Mouse (Mus musculus) megakaryocyte, embryonic 14.5 days (primary cell): ENCODE measurements around the gene Grem2. TPM values are rescaled to one million over a fixed set of nuclear protein-coding genes. Genes with fewer than 3 reads are reported as not detected.
A peak's percentile ranks its signal among the peaks of the same experiment; 100 is the strongest.

ENCODE experiments used
- H3K27me3 ChIP-seq: replicated peaks from 2 replicates; pipeline ENCODE3; 2012; ENCODE audit warnings: inconsistent platforms
- H3K36me3 ChIP-seq: replicated peaks from 2 replicates; pipeline ENCODE3; 2012; ENCODE audit warnings: low read length, inconsistent platforms, mixed read lengths
- H3K4me1 ChIP-seq: 2 replicates; pipeline ENCODE4 v1.6.1; 2012; ENCODE audit warnings: inconsistent platforms
- H3K4me3 ChIP-seq: replicated peaks from 2 replicates; pipeline ENCODE3; 2012; ENCODE audit warnings: moderate library complexity, mild to moderate bottlenecking, inconsistent platforms
- H3K9me3 ChIP-seq: 2 replicates; pipeline ENCODE4 v1.6.1; 2012; ENCODE audit warnings: inconsistent platforms
- FLI1 ChIP-seq: IDR thresholded peaks from 2 replicates; pipeline ENCODE4 v1.6.1; 2012; ENCODE audit warnings: low read length, inconsistent platforms, mixed read lengths
- GATA1 ChIP-seq: IDR thresholded peaks from 3 replicates; pipeline ENCODE4 v1.6.1; 2012; ENCODE audit warnings: mixed read lengths, low read length, inconsistent platforms, borderline replicate concordance
- polyA plus RNA-seq: library from polyadenylated mRNA; stranded (reverse); fragments of >175 nt; gene quantifications from 2 replicates; pipeline ENCODE4 v1.2.3, GENCODE M21; 2012; ENCODE audit warnings: low replicate concordance; ENCODE audit not compliant: insufficient read depth

Gene Grem2
- not detected in 2 replicates for polyA plus RNA-seq

DNA sequence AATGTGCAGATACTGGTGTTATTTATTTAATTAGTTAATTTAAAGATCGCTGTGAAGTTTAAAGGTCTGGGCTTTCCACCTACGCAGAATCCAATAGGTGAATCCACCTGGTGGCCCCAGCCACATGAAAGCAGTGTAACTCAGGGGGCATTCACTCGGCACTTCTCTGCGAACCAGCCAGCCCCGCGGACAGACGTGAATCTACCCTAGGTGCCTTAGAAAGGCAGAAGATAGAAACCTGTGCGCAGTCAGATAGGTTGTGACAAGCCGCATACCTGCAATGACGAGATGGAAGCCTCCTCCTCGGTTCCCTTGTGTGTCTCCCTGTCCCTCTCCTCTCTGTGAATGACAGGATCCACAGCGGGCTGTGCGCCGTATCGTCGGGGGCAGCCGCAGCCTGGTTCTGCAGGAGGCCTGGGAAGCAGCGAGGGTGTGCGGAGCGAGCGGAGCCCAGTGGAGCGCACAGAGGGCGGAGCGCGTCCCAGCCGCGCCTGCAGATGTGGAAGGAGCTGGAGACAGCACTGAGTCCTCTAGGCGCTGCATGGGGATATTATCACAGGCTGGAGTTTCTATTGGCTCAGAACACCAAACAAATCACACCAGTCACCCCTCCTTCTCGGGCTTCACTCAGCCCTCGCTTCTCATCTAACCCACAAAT is at the start of gene Grem2:
Gene Grem2 (minus strand): TSS at position 522 of the 658 bp plus-strand sequence.
- Histone ChIP-seq H3K36me3 (no peaks in the 10 kb centered on the region), H3K4me3 (peak within 1 kb of the TSS; percentile 42), H3K27me3 (peaks cover 5% of the 10 kb centered on the region), H3K9me3 (peaks cover 3% of the 10 kb centered on the region; the same call in 1 of the 2 replicates), H3K4me1 (peaks cover 4% of the 10 kb centered on the region; the same call in 1 of the 2 replicates)
- TF ChIP-seq FLI1, result no peak

DNA sequence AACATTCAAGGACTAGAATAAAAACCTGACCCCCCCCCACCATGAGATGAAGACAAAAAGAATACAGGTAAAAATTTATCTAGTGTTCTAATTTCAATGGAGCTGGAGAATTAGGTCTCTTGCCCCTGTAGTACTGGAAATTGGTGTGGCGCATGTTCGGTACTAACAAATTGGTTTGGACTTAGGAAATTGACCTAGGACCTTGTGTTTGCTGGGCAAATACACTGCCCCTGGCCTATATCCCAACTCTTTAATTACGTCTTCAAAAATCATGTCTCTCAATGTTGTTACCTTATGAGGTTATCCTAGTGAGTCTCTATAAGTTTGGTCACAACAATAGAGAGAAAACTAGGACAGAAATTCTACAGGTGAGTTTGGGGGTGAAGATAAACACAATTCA is 38.2 kb upstream of the Grem2 start:
- TF ChIP-seq GATA1 (no peak), FLI1 (no peak)
- Histone ChIP-seq H3K27me3 (no peaks in the 10 kb centered on the region), H3K4me3 (no peak overlapping the region), H3K9me3 (peaks cover 6% of the 10 kb centered on the region; the same call in 1 of the 2 replicates), H3K36me3 (no peaks in the 10 kb centered on the region), H3K4me1 (no peaks in the 10 kb centered on the region)

DNA sequence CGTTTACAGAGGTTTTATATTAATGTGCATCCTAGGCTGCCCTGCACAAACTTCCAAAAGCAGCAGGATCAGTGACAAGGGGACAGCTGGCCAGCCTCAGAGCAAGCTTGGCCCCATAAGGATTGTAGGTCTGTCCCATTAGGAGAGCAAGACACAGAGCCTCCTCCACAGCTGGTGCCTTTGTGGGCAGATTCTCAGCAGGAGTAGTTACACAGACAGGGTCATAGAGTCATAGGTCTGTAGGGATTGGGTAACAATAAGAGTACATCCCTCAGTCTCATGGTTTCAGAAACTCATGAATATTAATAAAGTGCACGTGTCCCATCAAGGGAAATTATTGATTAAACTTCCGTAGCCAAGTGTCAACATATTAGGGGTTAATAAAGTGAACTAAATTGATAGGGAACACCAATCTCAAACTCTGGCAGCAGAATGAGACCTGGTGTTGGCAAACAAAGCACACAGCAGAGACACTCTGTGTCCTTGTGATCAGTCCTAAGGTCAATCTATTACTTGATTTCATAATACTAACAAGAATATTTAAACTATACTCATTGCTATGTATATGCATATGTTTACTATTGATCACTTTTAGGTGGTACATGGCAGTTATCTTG is 9.5 kb upstream of the Grem2 start:
- Histone ChIP-seq H3K36me3 (no peaks in the 10 kb centered on the region), H3K4me1 (no peaks in the 10 kb centered on the region), H3K9me3 (0 out of 2 replicates have a peak, but pooled peaks cover 6% of the 10 kb centered on the region), H3K4me3 (no peak overlapping the region), H3K27me3 (no peaks in the 10 kb centered on the region)
- TF ChIP-seq FLI1, result no peak
- TF ChIP-seq GATA1, result no peak

DNA sequence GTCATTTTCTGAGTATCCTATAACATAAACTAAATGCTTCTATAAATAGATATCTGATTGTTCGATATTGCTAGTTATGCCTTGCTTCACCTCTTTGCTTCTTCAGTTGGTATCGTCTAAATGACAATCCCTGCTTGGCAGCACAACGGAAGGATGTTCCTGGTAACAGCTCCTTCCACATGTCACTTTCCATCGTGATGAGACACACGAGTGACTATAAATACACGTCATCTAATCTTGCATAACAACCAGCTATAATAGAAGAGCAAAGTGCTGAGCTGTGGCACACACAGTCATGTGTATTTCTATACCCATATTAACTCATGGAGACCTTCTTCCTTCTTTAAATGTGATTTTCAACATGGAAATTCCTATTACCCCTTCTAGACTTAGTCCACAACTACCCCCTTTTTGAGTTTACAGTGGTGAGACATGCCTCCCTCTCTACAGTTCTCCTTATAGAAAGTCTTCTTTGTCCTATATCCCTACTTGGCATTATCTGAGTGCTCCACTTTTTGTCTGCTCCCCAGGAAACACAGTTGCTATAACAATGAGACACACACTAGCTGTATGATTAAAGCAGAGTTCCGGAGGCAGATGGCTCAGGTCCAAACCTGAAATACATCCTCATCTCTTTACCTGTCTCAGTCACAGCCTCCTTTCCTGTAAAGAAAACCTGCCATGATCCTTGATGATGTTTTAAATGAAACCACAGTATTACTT is 8.0 kb upstream of the Grem2 start:
- H3K9me3 ChIP-seq, result 0 out of 2 replicates have a peak, but pooled peaks cover 6% of the 10 kb centered on the region
- TF ChIP-seq GATA1 (no peak), FLI1 (no peak)
- H3K27me3 ChIP-seq, result no peaks in the 10 kb centered on the region
- H3K4me3 ChIP-seq, result no peak overlapping the region
- H3K36me3 ChIP-seq, result no peaks in the 10 kb centered on the region
- no peaks in the 10 kb centered on the region for H3K4me1 ChIP-seq

DNA sequence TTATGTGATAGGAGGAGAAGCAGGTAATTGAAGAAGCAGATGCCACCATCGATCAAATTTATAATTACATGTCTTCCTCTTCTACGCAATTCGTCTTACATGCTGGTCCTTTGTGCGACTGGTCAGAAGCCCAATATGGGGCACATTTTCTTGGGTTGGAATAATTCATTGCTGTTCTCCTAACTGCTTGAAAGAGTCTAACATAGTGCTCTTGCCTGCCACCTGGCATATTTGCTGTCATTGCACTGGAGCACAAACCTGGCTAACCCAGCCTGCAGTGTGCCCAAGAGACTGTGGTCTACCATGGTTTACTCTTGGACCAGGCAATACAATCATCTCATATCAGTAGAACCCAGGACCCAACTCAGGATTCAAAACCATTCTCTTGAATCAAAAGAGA is 2.7 kb downstream of the Grem2 start:
- no peak overlapping the region for H3K4me3 ChIP-seq
- H3K36me3 ChIP-seq, result no peaks in the 10 kb centered on the region
- peaks cover 5% of the 10 kb centered on the region for H3K27me3 ChIP-seq
- H3K4me1 ChIP-seq, result peaks cover 4% of the 10 kb centered on the region; the same call in 1 of the 2 replicates
- H3K9me3 ChIP-seq, result peaks cover 3% of the 10 kb centered on the region; the same call in 1 of the 2 replicates
- no peak for TF ChIP-seq GATA1
- TF ChIP-seq FLI1, result no peak

DNA sequence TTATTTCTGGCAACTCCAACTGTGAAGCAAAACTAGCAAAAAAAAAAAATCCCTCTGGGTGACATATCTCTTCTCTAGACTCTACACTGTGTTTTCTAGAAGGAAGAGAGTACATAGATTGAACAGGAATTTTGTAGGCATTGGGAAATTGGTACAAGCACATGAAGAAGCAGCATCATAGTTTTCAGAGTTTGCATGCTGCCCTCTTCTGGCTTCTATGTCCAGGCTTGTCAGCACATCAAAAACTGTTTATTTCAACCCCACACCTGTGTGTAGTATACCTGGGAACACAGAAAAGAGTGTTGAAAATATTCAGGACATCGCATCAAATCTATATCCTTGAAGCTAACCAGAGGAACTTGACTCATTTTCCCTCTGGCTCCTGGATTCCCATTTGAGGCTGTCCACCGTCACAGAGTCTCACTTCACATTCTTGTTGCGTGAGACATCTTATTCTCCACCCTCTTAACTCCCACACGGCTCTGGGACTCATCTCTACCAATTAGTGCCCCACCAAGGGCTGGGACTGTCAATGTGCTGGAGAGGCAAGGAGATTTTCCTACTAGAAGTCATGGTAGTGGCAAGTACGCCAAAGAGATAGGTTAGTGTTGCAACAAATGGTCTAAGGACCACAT is 3.3 kb downstream of the Grem2 start:
- Histone ChIP-seq H3K36me3 (no peaks in the 10 kb centered on the region), H3K27me3 (peaks cover 5% of the 10 kb centered on the region), H3K9me3 (peaks cover 3% of the 10 kb centered on the region; the same call in 1 of the 2 replicates), H3K4me1 (peaks cover 4% of the 10 kb centered on the region; the same call in 1 of the 2 replicates), H3K4me3 (no peak overlapping the region)
- no peak for TF ChIP-seq FLI1
- no peak for TF ChIP-seq GATA1

DNA sequence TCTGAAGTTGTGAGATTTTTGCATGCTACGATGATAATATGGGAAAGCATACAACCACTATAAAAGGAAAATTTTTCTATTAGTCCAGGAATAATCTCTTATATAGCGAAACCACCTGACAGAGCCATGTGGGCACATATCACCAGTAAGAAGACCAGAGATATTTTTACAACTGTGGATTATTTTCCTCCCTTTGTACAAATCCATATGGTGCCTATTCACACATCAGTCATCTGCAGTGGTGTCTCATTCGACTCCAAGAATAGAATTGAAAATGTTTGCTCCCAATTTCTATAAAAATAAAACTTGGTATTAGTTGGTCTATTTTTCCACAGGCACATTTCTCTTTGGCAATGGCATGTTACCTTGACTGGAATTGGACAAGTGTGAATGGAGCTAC is 11.8 kb downstream of the Grem2 start:
- Histone ChIP-seq H3K4me1 (no peaks in the 10 kb centered on the region), H3K36me3 (no peaks in the 10 kb centered on the region), H3K9me3 (peaks cover 14% of the 10 kb centered on the region; the same call in 1 of the 2 replicates), H3K4me3 (no peak overlapping the region), H3K27me3 (no peaks in the 10 kb centered on the region)
- no peak for TF ChIP-seq FLI1
- TF ChIP-seq GATA1, result no peak

DNA sequence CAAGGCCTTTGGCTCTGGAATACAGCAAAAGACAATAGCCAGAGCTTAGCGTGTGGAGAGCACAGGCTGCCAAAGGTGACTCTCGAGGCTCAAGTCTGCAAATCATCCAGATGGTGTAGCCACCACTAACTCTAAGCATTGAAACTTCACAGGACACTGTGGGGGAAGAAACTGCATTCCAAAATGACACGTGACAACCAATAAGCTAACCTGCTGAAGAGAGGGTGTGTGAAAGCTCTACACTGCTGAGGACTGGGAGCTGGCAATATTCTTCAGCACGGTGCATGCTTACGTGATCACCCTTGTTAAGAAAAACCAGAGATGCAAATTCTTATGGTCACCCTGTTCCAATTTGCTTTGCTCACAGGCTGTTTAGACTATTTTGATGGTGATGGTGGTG is 13.4 kb downstream of the Grem2 start:
- Histone ChIP-seq H3K27me3 (no peaks in the 10 kb centered on the region), H3K4me3 (no peak overlapping the region), H3K4me1 (no peaks in the 10 kb centered on the region), H3K36me3 (no peaks in the 10 kb centered on the region), H3K9me3 (peaks cover 14% of the 10 kb centered on the region; the same call in 1 of the 2 replicates)
- TF ChIP-seq FLI1, result no peak
- TF ChIP-seq GATA1, result no peak

DNA sequence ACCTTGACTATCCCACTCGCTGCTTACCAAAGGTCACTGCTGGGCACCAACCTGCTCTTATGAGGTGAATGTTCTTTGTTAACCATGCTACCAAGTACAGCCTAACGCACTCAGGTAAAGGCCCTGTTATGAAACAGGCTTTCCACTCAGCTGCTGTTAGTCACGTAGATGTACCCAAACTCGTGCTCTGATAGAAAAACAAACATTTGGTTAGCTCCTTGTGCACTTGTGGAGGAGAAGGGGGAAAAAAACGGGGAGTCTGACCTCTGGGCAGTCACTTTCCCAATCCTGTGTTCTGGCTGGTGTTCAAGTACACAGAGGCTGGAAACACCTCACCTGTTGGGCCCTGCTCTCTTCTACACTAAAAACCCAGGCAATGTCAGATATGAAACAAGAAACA is 14.0 kb downstream of the Grem2 start:
- Histone ChIP-seq H3K27me3 (no peaks in the 10 kb centered on the region), H3K4me3 (no peak overlapping the region), H3K36me3 (no peaks in the 10 kb centered on the region), H3K9me3 (peaks cover 14% of the 10 kb centered on the region; the same call in 1 of the 2 replicates), H3K4me1 (no peaks in the 10 kb centered on the region)
- TF ChIP-seq GATA1 (no peak), FLI1 (no peak)

DNA sequence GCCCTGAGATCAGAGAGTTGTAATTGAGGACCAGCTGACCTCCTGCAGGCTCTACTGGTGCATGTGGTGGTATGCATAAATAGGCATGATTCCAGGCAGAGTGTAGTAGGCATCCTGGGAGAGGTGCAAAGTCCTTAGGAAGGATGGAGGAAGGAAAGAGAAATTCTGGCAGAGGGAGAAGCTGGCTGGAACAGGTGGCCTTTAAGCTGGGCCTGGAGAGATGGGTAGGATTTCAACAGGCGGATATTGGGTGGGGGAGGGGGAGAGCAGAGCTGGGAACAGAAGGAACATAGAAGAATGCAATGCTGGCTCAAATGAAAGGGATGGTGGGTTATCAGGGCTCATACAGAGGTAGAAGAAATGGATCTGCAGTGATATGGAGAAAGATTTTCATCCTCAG is 18.9 kb downstream of the Grem2 start:
- no peaks in the 10 kb centered on the region for H3K4me1 ChIP-seq
- H3K27me3 ChIP-seq, result no peaks in the 10 kb centered on the region
- H3K36me3 ChIP-seq, result no peaks in the 10 kb centered on the region
- TF ChIP-seq FLI1 (no peak), GATA1 (no peak)
- peaks cover 14% of the 10 kb centered on the region; the same call in 1 of the 2 replicates for H3K9me3 ChIP-seq
- H3K4me3 ChIP-seq, result no peak overlapping the region
